Mouse (Mus musculus) liver, adult (tissue): Measurements from ENCODE around the gene Tlk2.

Experiments
- GATA4 ChIP-seq: IDR thresholded peaks from 2 replicates; pipeline ENCODE4 v1.6.1; 2014; ENCODE audit warnings: mild to moderate bottlenecking, low read length; ENCODE audit not compliant: insufficient replicate concordance

The Tlk2 gene

DNA sequence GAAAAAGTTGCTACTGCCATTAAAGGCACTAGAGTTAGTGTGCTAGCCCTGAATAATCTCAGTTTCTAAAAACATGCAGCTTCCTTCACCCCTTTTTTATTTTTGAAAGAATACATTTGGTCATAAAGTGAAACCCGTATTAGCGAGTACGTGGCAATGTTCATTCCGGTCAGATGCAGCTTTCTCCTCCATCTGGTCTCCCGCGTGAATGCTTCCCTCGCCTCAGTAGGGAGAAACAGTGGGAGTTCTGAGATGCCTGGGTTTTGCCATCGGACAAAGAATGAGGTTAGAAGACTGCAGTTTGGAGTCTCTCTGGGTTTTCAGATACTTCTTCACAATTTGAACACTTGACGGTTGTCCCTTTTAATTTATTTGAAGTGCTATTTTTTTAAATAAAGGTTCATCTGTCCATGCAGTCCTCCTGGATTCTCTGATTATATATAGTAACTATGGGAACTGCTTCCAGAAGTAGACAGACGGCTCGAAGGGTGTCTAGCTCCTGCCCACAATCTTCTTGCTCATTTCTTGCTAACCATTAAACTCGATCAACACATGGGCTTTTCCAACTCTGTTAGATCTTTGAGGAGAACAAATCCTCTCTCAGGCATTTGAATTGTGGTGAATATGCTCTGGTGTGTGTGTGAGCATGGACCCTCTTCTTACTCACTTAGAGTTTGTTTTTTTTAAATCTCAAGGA is 103.3 kb downstream of the Tlk2 start:
- no peak for TF ChIP-seq GATA4

DNA sequence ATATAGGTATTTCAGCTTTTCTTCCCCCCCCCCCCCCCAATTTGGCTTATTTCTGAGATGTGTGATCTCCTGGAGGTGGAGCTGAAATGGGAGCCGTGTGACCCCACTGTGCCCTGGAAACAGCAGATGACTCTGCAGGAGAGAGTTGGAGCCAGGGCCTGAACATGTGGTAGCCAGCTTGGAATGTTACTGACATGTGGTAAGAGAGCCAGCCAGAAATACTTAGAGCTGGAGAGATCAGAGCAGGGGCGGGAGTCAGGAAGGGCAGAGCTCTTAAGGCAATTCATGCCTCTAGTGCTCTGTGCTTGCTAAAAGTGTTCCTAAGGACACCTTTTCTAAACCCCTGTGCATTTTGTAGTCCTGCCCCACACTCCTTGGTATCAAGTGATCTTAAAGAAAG is 103.9 kb downstream of the Tlk2 start:
- no peak for TF ChIP-seq GATA4

DNA sequence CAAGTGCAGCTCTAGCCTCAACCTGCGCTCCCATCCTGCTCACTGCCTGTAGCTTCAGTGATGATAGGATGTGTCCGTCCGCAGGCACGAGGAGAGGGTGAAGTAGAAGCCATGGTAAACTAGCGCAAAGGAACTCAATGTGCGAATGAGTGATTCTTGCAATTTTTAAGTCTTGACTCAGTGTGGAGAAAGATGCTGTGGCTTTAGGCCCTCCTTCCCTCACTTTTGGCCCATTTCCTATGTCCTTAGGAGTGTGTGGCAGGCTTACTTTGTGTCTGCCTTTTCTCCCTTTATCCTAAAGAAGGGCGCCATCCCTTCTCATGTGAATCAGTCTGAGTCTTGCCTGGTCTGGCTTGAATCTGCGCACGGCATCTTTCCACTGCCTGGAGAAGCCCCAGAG is 104.4 kb downstream of the Tlk2 start:
- TF ChIP-seq GATA4: no peak

DNA sequence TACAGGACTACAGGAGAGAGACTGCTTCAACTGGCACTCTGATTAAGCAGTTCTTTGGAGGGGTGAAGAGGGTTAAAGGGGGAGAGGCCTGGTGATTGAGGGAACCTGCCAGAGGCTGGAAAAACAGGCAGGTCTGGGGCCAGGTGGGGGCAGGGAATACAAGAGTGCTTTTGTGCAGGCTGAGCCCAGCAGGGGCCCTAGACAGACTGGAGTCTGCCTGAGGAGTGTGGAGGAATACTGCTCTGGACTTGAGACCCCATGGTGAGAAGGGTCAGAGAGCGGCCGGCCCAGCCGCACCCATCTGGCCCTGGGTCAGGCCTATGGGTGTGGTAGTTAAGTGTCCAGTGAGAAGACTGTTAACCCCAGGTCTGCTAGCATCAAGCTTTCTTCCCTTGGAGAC is 107.1 kb downstream of the Tlk2 start:
- no peak for TF ChIP-seq GATA4

DNA sequence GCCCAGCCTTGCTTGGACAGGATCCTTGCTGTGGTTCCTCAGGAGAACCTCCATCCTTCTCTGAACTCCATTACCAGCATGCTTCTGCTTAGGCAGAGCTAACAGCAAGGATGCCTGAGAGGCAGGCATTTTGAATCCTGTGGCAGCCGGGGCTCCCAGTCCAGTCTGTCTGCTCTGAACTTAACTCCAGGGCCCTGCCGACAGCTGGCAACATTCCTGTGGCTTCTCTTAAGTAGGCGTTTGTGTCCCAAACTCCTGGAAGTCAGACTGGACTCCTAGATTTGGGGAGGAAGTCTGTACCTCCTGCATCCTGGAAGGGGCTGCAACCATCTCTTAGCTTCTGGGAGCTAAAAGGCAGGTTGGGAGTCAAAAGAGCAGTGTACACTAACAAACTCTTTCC is 110.8 kb downstream of the Tlk2 start:
- no peak for TF ChIP-seq GATA4

DNA sequence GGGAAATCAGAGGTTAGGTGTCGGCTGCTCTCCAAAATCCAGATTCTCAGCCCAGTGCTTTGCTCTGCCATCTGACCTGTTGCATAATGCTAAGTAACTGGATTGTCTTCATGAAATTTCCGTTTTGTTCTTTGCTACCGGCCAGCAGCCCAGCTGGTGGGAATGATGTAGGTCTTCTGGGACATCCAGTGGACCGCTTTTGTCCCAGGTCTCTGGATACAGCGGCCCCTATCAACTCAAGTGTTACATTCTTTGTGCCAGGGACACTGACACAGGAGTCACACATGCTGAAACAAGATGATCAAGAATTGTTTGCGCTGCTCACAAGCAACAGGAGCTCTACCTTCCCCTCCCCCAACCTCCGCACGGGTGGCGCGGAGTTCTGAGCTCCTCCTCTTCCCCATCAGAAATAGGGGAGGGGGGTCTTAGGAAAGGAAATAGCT is 113.1 kb downstream of the Tlk2 start:
- TF ChIP-seq GATA4: no peak

DNA sequence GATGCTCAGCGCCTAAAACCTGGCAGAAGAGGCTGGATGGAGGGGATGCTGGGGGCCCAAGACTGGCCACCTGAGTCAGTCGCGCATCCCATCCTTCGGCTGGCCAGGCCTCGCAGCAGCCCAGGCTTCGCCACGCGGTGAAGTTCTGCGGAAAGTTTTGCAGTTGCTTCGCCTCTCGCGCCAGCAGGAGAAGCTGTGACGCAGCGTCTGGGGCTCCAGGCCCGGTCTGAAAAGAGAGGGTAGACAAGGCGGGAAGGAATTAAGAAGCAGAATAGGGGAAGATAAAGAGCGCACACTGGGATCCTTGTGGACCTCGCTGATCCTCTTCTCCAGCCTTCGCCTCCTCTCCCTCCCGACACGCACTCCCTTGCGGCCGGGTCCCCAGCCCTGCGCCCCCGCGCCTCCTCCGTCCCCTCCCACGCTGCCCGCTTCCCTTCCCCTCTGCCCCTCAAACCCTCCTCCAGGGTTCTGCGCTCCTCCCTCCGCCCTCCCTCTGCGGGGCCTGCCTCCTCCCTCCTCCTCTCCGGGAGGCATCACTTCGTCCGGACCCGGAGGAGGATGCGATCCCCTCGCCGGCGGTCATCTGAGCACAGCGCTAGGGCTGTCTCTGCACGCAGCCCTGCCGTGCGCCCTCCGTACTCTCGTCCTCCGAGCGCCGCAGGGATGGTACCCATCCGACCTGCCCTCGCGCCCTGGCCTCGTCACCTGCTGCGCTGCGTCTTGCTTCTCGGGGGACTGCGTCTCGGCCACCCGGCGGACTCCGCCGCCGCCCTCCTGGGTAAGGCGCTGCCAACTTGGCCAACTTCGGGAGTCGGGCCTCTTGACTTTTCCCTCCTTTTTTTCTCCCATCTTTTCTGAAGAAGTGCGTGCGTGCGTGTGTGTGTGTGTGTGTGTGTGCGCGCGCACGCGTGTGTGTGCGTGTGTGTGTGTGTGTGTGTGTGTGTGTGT is 113.8 kb downstream of the Tlk2 start, which contains the start of gene Mrc2:
TSS of gene Mrc2 (plus strand) at position 520 of the 948 bp plus-strand sequence.
- TF ChIP-seq GATA4: no peak

DNA sequence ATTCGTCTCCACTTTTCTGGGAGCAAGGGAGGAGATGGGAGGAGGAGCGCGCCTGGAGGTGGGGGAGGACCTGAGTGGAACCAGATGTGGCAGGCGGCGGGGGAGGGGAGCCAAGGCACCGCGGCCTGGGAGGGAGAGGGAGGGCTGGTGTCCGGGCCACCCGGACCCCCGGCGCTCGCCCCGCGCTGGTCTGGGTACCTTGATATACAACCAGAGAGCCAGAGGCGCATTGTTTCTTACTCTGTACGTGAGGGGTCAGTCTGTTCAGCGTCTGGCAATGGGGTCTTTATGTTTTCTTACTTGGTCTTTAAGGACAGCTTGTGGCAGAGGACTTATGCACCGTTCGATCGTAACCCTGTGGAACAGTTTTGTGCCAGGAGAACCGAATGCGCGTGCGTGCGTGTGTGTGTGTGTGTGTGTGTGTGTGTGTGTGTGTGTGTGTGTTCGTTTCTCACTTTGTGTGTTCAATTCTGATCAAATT is 114.5 kb downstream of the Tlk2 start:
- TF ChIP-seq GATA4: no peak

DNA sequence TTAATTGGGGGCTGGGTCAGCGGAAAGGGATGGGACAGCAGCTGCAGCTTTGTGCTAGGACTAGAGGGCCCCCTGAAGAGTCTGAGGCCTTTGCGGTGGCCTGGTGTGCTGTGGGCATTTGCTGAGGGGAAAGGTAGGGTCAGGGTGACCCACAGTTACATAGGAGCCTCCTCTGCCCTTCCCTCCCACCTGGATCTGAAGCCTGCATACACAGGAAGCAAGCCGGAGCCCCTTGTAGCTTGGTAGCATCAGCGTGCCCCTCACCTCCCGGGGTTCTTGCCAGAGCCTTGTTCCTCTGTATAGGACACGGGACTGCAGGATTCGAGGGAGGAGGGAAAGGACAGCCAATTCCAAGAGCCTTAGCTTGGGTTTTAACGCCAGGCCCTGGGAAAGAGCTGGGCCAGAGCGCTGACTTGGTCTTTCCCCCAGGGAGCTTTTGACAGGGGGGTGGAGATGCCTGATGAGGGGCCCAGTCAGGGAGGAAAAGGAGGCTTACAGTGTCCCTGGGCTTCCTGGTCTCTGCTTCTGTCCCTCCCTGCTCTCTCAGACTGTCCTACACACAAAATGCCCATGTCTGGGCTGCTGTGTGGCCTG is 115.4 kb downstream of the Tlk2 start:
- no peak for TF ChIP-seq GATA4

DNA sequence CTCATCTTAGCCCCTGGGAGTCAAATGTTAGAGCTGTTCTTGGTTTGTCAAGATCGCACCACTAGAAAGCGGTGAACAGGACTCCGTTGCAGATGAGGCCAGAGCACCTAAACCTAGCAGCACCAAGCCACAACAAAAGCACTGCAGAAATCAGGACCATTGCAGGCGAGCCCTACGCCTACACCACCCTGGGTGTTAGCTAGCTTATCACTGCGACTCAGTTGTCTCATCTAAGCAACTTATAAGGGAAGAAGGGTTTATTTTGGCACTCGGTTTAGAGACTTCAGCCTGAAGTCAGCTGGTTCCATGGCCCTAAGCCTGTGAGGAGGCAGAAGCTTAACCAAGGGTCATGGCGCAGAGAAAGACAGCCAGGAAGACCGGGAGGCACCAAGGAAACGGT is 117.5 kb downstream of the Tlk2 start:
- no peak for TF ChIP-seq GATA4

DNA sequence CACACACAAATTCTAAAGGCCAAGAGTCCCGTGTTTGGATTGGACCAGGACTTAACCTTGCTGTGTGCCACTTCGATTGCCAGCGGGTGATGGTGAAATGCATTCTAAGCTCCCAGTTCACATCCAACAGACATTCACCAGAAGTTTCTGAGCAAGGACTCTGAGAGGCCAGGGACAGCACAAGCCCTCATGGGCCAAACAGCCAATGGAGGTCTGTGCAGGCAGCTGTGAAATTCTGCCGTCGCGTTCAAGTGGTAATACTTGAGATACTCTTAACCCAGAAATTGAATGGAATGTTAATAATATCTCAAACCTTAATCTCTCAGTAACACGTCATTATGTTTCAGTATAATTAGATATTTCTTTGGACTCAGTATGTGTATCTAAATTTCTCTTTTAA is 131.6 kb downstream of the Tlk2 start:
- no peak for TF ChIP-seq GATA4

DNA sequence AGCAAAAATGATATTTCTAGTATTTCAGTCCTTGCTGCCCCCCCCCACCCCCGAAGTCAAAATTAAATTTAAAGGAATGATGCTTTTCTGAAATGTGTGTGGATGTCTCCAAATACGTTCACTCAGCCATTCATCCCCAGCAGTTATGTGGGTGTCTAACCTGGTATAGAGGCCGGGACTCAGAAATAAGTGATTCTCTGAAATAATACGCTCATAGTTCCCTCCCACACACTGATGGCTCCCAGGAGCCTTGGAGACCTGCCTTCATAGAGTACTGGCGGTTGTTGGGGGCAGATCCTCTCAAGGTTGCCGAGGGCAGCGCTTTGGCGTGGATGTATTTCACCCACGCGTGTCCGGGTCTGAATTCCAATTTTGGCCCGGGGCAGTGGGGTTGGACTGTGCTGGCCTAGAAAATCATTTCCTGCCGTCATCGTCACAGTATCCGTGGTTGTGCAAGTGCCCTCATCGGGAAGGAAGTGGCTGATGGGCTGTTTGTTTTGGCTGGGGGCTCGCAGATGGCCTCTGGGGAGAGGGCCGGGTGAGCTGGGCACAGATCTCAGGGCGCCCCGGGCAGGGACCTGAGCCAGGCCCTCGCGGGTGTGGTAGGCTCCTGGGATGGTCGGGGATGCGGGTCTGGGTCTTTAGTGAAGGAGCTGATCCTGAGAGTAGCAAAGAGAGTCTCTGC is 132.8 kb downstream of the Tlk2 start:
- TF ChIP-seq GATA4: no peak

DNA sequence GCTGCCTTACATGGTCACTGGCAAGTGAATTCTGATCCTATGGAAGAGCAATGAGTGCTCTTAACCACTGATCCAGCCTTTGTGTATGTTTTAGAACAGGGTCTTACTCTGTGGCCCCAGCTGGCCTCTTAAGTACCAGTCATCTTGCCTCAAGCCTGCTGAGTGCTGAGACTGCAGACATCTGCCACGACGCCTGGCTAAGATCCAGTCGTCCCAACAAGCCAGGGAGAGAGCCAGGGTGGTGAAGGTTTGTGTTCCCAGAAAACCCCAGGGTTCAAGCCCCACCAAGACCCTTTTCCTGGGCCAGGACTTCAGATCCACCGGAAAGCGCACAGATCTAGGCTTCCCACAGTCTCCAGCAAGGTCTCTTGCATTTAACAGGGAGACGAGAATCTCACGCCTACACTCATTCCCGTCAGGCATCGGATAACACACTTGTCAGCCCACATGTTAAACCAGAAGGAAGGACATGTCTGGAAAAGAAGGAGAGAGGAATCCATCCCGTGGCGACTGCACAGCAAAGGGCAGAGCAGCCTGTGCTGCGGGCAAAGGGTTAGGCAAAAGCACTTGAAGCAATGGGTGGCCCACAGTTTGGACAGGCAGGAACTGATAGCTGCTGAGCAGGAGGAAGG is 133.8 kb downstream of the Tlk2 start:
- TF ChIP-seq GATA4: no peak

DNA sequence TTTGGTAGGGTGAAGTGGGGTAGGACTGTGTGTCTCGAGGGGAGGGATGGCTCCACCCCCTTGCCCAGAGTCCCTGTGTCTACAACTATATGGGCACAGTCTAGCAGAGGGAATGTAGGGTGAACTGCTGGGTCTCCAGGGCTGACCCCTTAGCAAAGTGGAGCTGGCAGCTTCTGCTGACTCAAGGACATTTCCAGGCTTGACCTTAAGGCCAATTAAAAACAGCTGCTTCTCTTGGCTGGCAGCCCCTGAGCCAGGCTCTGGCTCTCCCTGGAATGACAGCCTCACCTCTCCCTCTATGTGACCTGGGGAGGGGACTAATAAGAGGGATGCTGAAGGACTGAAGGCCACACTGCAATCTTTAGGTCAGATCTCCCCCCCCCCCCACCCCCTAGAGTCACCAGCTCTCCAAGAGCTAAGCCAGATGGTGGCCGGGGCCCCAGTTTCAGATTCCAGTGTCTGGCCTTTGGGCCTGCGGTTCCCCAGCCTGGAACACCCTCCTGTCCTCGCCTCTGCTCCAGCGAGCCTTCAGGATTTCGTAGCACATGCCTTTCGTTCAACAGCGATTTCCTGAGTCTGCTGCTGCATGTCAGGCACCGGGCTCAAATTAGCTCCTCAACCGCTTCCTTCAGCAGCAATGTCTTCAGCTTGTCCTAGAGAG is 134.5 kb downstream of the Tlk2 start:
- TF ChIP-seq GATA4: no peak

DNA sequence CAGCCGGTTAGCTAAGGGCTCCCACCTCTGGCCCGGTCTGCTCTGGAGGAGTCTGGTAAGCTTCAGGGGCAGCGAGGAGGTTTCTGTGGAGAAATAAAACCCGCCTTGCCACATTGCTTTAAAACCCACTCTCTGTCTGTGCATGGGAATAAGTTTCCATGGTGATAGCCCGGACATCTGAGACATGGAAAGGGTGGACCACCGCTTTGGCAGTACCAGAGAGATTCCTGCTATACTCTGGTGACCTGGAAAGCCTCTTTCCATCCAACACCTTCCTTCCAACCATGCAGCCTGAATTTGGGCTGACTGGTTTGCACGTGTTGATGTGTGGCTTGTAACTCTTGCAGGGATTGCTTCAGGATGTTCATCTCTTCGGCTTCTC is 135.0 kb downstream of the Tlk2 start:
- no peak for TF ChIP-seq GATA4

DNA sequence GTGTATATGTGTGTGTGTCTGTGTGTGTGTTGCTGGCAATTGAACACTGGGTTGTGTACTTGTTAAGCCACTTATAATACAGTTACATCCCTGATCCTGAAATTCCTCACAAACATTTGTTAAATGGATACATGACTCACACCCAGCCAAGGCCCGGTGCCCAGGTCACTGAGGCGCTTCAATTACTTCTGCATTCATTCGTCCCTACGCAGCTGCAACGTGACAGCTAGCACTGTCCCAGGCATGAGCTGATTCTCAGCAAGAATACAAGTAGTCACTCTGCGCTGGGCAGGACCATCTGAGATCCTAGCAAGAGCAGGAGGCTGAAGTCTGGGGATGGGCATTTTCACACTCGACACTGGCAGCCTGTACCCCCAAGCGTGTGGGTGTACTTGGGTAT is 136.7 kb downstream of the Tlk2 start:
- no peak for TF ChIP-seq GATA4
